Mouse (Mus musculus) T-helper 17 cell (primary cell): ENCODE results near the gene Far1.

ENCODE experiments used
- in situ Hi-C, 2 experiments: fragments of 300-600 bp; cut with MboI, MseI; formaldehyde crosslinking; loops; 1 replicate in 1 of 2; 2 replicates in 1 of 2; pipeline ENCODE4 v1.15.1; 2025; ENCODE audit warnings: high pct_unique_total_duplicates in 2 of 2

The Far1 gene

GRCm38 (mm10) chr7:113513286-113513962 is at the start of gene Far1:
TSS of gene Far1 (plus strand) at chr7:113513834.
- in situ Hi-C loops: loop anchor here in 1 of 2 experiments (5.0 kb wide), 3 partner anchors 51 to 141 kb away; no protein-coding TSS in a partner anchor

GRCm38 (mm10) chr7:113468345-113468744 is 45.3 kb upstream of the Far1 start:
- in situ Hi-C loops: loop anchor here in 1 of 2 experiments (25.0 kb wide), 1 partner anchor 1594 kb away; no protein-coding TSS in a partner anchor

GRCm38 (mm10) chr7:113470671-113471070 is 43.0 kb upstream of the Far1 start:
- in situ Hi-C loops: loop anchor here in 1 of 2 experiments (25.0 kb wide), 1 partner anchor 1592 kb away; no protein-coding TSS in a partner anchor

GRCm38 (mm10) chr7:113471653-113472052 is 42.0 kb upstream of the Far1 start:
- in situ Hi-C loops: loop anchor here in 1 of 2 experiments (25.0 kb wide), 1 partner anchor 1591 kb away; no protein-coding TSS in a partner anchor

- in situ Hi-C loops: no loop called here
Observed at GRCm38 (mm10) chr7:113495792-113496191, 17.8 kb upstream of the Far1 start.

GRCm38 (mm10) chr7:113498413-113498812 is 15.2 kb upstream of the Far1 start:
- in situ Hi-C loops: no loop called here

GRCm38 (mm10) chr7:113499821-113500220 is 13.8 kb upstream of the Far1 start:
- in situ Hi-C loops: no loop called here

GRCm38 (mm10) chr7:113502453-113502852 is 11.2 kb upstream of the Far1 start:
- in situ Hi-C loops: no loop called here

- in situ Hi-C loops: no loop called here
Observed at GRCm38 (mm10) chr7:113505047-113505446, 8.6 kb upstream of the Far1 start.

- in situ Hi-C loops: no loop called here
Observed at GRCm38 (mm10) chr7:113505516-113506045, 8.1 kb upstream of the Far1 start.

GRCm38 (mm10) chr7:113507846-113508245 is 5.8 kb upstream of the Far1 start:
- in situ Hi-C loops: no loop called here

GRCm38 (mm10) chr7:113511396-113511795 is 2.2 kb upstream of the Far1 start:
- in situ Hi-C loops: loop anchor here in 1 of 2 experiments (5.0 kb wide), 3 partner anchors 49 to 139 kb away; no protein-coding TSS in a partner anchor

GRCm38 (mm10) chr7:113512527-113513285 is 928 bp upstream of the Far1 start:
- in situ Hi-C loops: loop anchor here in 1 of 2 experiments (5.0 kb wide), 3 partner anchors 50 to 140 kb away; no protein-coding TSS in a partner anchor

GRCm38 (mm10) chr7:113513963-113514649 is 472 bp downstream of the Far1 start:
- in situ Hi-C loops: loop anchor here in 1 of 2 experiments (5.0 kb wide), 3 partner anchors 52 to 142 kb away; no protein-coding TSS in a partner anchor

GRCm38 (mm10) chr7:113515831-113516230 is 2.2 kb downstream of the Far1 start:
- in situ Hi-C loops: loop anchor here in 1 of 2 experiments (5.0 kb wide), 1 partner anchor 144 kb away; no protein-coding TSS in a partner anchor

- in situ Hi-C loops: loop anchor here in 1 of 2 experiments (5.0 kb wide), 1 partner anchor 146 kb away; no protein-coding TSS in a partner anchor
Observed at GRCm38 (mm10) chr7:113518419-113518818, 4.8 kb downstream of the Far1 start.

- in situ Hi-C loops: loop anchor here in 1 of 2 experiments (5.0 kb wide), 1 partner anchor 147 kb away; no protein-coding TSS in a partner anchor
Observed at GRCm38 (mm10) chr7:113518961-113519360, 5.3 kb downstream of the Far1 start.

GRCm38 (mm10) chr7:113543158-113543557 is 29.5 kb downstream of the Far1 start:
- in situ Hi-C loops: loop anchor here in 1 of 2 experiments (10.0 kb wide), 1 partner anchor 292 kb away; no protein-coding TSS in a partner anchor

GRCm38 (mm10) chr7:113551742-113552463 is 38.3 kb downstream of the Far1 start:
- in situ Hi-C loops: no loop called here

- in situ Hi-C loops: no loop called here
Observed at GRCm38 (mm10) chr7:113552508-113552907, 38.9 kb downstream of the Far1 start.
